Mouse (Mus musculus): ENCODE results near the gene Ggt1.

DNA sequence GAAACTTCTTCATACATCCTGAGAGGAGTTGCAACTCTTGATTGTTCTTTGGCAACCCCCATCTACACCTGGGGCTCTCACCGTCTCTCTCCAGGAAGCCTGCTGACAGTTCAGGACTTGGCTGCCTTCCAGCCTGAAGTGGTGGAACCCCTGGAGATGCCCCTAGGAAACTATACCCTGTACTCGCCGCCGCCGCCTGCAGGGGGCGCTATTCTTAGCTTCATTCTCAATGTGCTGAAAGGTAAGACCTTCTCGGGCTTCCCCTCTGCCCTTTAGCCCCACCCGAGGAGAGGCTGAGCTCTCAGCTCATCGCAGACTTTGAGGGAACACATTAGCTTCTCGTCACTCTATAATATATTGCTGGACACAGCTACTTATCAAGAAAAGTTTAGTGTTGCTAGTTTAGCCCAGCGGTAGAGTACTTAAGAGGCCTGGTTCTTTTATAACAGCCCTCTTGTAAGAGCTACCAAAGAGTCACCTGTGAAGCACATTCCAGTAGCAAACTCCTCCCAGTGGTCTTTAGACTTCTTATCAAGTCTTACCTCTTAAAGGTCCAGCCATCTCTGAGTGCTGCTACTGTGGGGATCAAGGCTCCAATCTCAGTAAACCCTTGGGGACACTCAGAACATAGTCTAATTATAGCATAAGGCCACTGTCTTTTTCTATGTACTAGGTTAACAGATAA lies 43.9 kb downstream of the Ggt1 start:
- TF ChIP-seq CTCF (conservative IDR thresholded peaks at IDR 0.05 in 1 of 2, IDR thresholded peaks at IDR 0.05 in 1 of 2; ENCODE audit: low read depth in 2 of 2, low read length in 2 of 2): peak in 1 of 2 experiments; percentile 66; a peak in 2 of 4 replicates
- no peak for TF ChIP-seq ELF1 (IDR thresholded peaks at IDR 0.05; ENCODE audit: low read depth, low read length)
